Comparison of ENCODE assay signal across 10 mouse cellular contexts in genomic region chr11:93821533-93821932, GRCm38 (mm10).
A peak's percentile ranks its signal among the peaks of the same experiment; 100 is the strongest.
DNase-seq lines count a peak whose midpoint lies in the region; ATAC-seq and TF ChIP-seq lines count a peak whose summit lies in the region.
"Had no signal": no experiment of that assay in that cellular context is flagged by ENCODE, and none has a peak within 500 bp of the region (broad histone marks: within the 10 kb centered on the region; RNA-seq: fewer than 3 reads in every experiment).

No protein-coding gene starts in this region.

- no peaks in the 10 kb centered on the region for H3K9me3 ChIP-seq in heart, embryonic 11.5 days (replicated peaks; ENCODE audit: control insufficient read depth, low read length)
- no peaks in the 10 kb centered on the region for H3K9me3 ChIP-seq in stomach, postnatal 0 days (ENCODE audit: control insufficient read depth, low read length)
- no peaks in the 10 kb centered on the region for H3K9me3 ChIP-seq in midbrain, embryonic 15.5 days

- intact Hi-C loops in gastrocnemius, postnatal 36 days (cut with DNase I), result no loop called here

- no peak overlapping the region for H3K27ac ChIP-seq in heart, embryonic 11.5 days (ENCODE audit: low read depth, low read length)
- H3K27ac ChIP-seq in stomach, postnatal 0 days (replicated peaks), result no peak overlapping the region
- no peak overlapping the region for H3K27ac ChIP-seq in midbrain, embryonic 15.5 days

- H3K4me3 ChIP-seq in heart, embryonic 11.5 days (ENCODE audit: low read depth, low read length), result no peak overlapping the region
- no peak overlapping the region for H3K4me3 ChIP-seq in stomach, postnatal 0 days (ENCODE audit: low read depth, low read length)
- no peak overlapping the region for H3K4me3 ChIP-seq in midbrain, embryonic 15.5 days

- H3K4me1 ChIP-seq in heart, embryonic 11.5 days (ENCODE audit: control insufficient read depth, insufficient read depth, low read length), result peaks cover 4% of the 10 kb centered on the region; the same call in 1 of the 2 replicates
- H3K4me1 ChIP-seq in stomach, postnatal 0 days (replicated peaks; ENCODE audit: control insufficient read depth, insufficient read depth), result no peaks in the 10 kb centered on the region
- H3K4me1 ChIP-seq in midbrain, embryonic 15.5 days, result no peaks in the 10 kb centered on the region; the same call in 1 of the 2 replicates

- no peak overlapping the region for H3K4me2 ChIP-seq in heart, embryonic 11.5 days
- H3K4me2 ChIP-seq in stomach, postnatal 0 days (replicated peaks; ENCODE audit: low read depth), result no peak overlapping the region
- no peak overlapping the region for H3K4me2 ChIP-seq in midbrain, embryonic 15.5 days

- TF ChIP-seq EP300 in stomach, postnatal 0 days (optimal IDR thresholded peaks at IDR 0.05), result no peak

- no peak for TF ChIP-seq CTCF in stomach, postnatal 0 days (IDR thresholded peaks at IDR 0.05; ENCODE audit: low read depth)

- no peak overlapping the region for H3K9ac ChIP-seq in heart, embryonic 11.5 days (ENCODE audit: low read depth, low read length)
- no peak overlapping the region for H3K9ac ChIP-seq in stomach, postnatal 0 days (ENCODE audit: low read length)
- no peak overlapping the region for H3K9ac ChIP-seq in midbrain, embryonic 15.5 days

- no peak for ATAC-seq in heart, embryonic 11.5 days (replicated peaks; ENCODE audit: insufficient number of reproducible peaks, low FRiP score, low TSS enrichment)
- peak; percentile 38; the same call in 1 of the 2 replicates for ATAC-seq in stomach, postnatal 0 days (ENCODE audit: low FRiP score, low TSS enrichment)
- ATAC-seq in midbrain, embryonic 15.5 days (replicated peaks), result no peak
- ATAC-seq: activated CD4-positive, CD25-positive, alpha-beta regulatory T cell, adult 4 months had no signal

- DNase-seq in heart, adult 18-20 months, result peak; percentile 12 to 23
- peak; percentile 8 to 16 for DNase-seq in spleen, postnatal 36 days (ENCODE audit: low spot score in 2 of 2)
- no peak for DNase-seq in spleen, postnatal 4 days (ENCODE audit: low spot score in 2 of 2)
- DNase-seq in lung, postnatal 10 days, result peak; percentile 2
- DNase-seq in stomach, postnatal 0 days (ENCODE audit: low spot score), result no peak
- no peak for DNase-seq in gastrocnemius, postnatal 36 days
- DNase-seq: thymus, postnatal 25 days had no signal

- H3K27me3 ChIP-seq in heart, embryonic 11.5 days (ENCODE audit: control insufficient read depth, insufficient read depth, low read length), result no peaks in the 10 kb centered on the region
- no peaks in the 10 kb centered on the region for H3K27me3 ChIP-seq in stomach, postnatal 0 days (ENCODE audit: control insufficient read depth, insufficient read depth, low read length)
- H3K27me3 ChIP-seq in midbrain, embryonic 15.5 days (replicated peaks), result no peaks in the 10 kb centered on the region

- 66% methylated on average over 2 of the region's 2 CpGs for WGBS in heart, embryonic 11.5 days (ENCODE audit: insufficient replicate concordance)
- WGBS in stomach, postnatal 0 days, result 37% methylated on average over 2 of the region's 2 CpGs
- WGBS in midbrain, embryonic 15.5 days, result 81% methylated on average over 2 of the region's 2 CpGs

- no peaks in the 10 kb centered on the region for H3K36me3 ChIP-seq in heart, embryonic 11.5 days (ENCODE audit: control insufficient read depth, insufficient read depth, low read length)
- H3K36me3 ChIP-seq in stomach, postnatal 0 days (ENCODE audit: control insufficient read depth, insufficient read depth, low read length), result no peaks in the 10 kb centered on the region
- no peaks in the 10 kb centered on the region for H3K36me3 ChIP-seq in midbrain, embryonic 15.5 days (replicated peaks)

Comparison
In these comparisons a context has a peak if more than half of its experiments do, and no peak if none do; other contexts are left out.
1. DNase-seq: peak in heart, adult 18-20 months (2 of 2), spleen, postnatal 36 days (2 of 2) and lung, postnatal 10 days (single experiment); none in spleen, postnatal 4 days (0 of 2), stomach, postnatal 0 days (single experiment) and gastrocnemius, postnatal 36 days (0 of 2).